Mouse (Mus musculus) kidney, adult 2 months (tissue): ENCODE results near the gene Chuk.

Experiments used
- CTCF ChIP-seq: fragments of 200-500 bp; conservative IDR thresholded peaks from 2 replicates; pipeline ENCODE4 v1.5.1; 2011; ENCODE audit warnings: low read depth, mild to moderate bottlenecking, control low read depth, low read length, moderate library complexity, mixed read lengths; ENCODE audit not compliant: insufficient read depth, insufficient read length
- POLR2A ChIP-seq: fragments of 200-500 bp; IDR thresholded peaks from one replicate; pipeline ENCODE4 v1.6.1; 2011; ENCODE audit warnings: low read depth, low read length, control low read depth

- TF ChIP-seq CTCF (no peak), POLR2A (no peak)
Measured at GRCm38 (mm10) chr19:44074986-44075385, 32.3 kb downstream of the Chuk start.
